Mouse (Mus musculus): ENCODE results near the gene Rasgrp1. TPM values are rescaled to one million over a fixed set of nuclear protein-coding genes. Genes with fewer than 3 reads are reported as not detected.

Gene Rasgrp1
- polyA plus RNA-seq, 1 experiment from 2014 or later: 6.9 TPM

Other genes starting within 250 kb of the Rasgrp1 start
- gene Spred1, start 221.6 kb downstream of the Rasgrp1 start, polyA plus RNA-seq (2016; fragmentation: Nextera tagmentation; extraction: Ambion mirVana): 13.5 and 19.5 TPM in 2 replicates
- gene Fam98b, start 93.3 kb downstream of the Rasgrp1 start, polyA plus RNA-seq (2016; fragmentation: Nextera tagmentation; extraction: Ambion mirVana): 19.6 and 24.1 TPM in 2 replicates